Mouse (Mus musculus) cortical plate, adult 2 months (tissue): ENCODE results near the gene Sstr2.

Experiments
- CTCF ChIP-seq: fragments of 200-500 bp; IDR thresholded peaks from 2 replicates; pipeline ENCODE4 v1.5.1; 2011; ENCODE audit warnings: mild to moderate bottlenecking, control low read depth, low read length; ENCODE audit not compliant: insufficient read depth; ENCODE audit errors: extremely low read depth
- POLR2A ChIP-seq: fragments of 200-500 bp; IDR thresholded peaks from 2 replicates; pipeline ENCODE4 v1.6.1; 2011; ENCODE audit warnings: mild to moderate bottlenecking, low read length, control low read depth; ENCODE audit not compliant: insufficient read depth; ENCODE audit errors: extremely low read depth

DNA sequence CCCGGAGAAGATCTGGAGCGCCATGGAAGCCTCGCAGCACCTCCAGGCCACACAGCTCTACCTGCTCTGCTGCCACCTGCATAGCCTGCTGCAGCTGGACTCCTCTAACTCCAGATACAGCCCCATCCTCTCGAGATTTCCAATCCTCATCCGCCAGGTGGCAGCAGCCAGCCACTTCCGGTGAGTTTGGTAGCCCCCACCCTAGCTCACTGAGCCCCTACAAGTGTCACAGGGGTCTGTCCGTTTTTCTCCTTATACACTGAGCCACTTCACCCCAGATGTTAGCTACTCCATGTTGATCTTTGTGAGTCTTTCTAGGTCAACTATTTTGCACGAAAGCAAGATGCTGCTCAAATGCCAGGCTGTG, 32.7 kb downstream of the Sstr2 start:
- TF ChIP-seq POLR2A (no peak), CTCF (peak; percentile 57)
